Mouse (Mus musculus): ENCODE measurements at regions not wholly inside any gene's neighbourhood (a gene's known extent, or its start where the extent isn't known, plus 50 kb on each side); places are given as distances from the start of the nearest gene placed in this dataset.

DNA sequence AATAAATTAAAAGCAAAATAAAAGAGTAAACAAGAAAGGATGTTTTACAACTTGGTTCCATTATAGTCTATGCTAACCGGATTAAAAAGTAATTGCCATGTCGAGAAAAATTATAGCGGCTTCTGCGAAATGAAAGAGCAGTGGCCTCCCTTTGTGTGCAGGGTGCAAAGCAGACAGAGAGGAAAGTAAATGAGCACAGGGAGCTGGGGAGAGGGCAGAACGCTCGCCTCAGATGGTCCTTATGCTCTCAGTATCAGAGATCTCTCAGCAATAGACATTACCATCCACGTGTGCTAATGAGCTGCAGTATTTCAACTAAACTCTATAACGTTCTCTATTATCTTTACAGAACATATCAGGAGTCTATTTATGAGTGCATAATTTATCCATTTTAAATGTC is 102.6 kb upstream of the Epha4 start:
- TF ChIP-seq POLR2A (IDR thresholded peaks at IDR 0.05; ENCODE audit: control insufficient read depth, low read depth, low read length) (no peak), CTCF (IDR thresholded peaks at IDR 0.05; ENCODE audit: control insufficient read depth, insufficient read depth, insufficient replicate concordance, low read depth, low read length) (no peak)
